Mouse (Mus musculus) MEL (cell line): ENCODE data around the gene Mpi.

Experiments
- CHD2 ChIP-seq: IDR thresholded peaks from 2 replicates; pipeline ENCODE4 v1.6.1; 2011; ENCODE audit warnings: low read length, improper control_type of control experiment
- CTCF ChIP-seq, 3 experiments: IDR thresholded peaks in 2 of 3; conservative IDR thresholded peaks in 1 of 3; 2 replicates each; pipeline ENCODE4 v1.5.1; 2011 to 2012; ENCODE audit warnings: low read length in 3 of 3, low read depth in 2 of 3, mild to moderate bottlenecking in 2 of 3, improper control_type of control experiment in 1 of 3, inconsistent platforms in 1 of 3, mixed read lengths in 1 of 3, moderate library complexity in 1 of 3; ENCODE audit not compliant: control insufficient read depth in 1 of 3, insufficient read depth in 1 of 3, poor library complexity in 1 of 3, severe bottlenecking in 1 of 3
- EP300 ChIP-seq, 2 experiments: IDR thresholded peaks; 2 replicates each; pipeline ENCODE4 v1.6.1; 2011; ENCODE audit warnings: improper control_type of control experiment in 2 of 2, low read length in 2 of 2, low read depth in 1 of 2, mild to moderate bottlenecking in 1 of 2
- MAFK ChIP-seq: IDR thresholded peaks from 2 replicates; pipeline ENCODE4 v1.6.1; 2011; ENCODE audit warnings: low read depth, mild to moderate bottlenecking, low read length, improper control_type of control experiment, borderline replicate concordance
- POLR2A ChIP-seq, 2 experiments: IDR thresholded peaks; 2 replicates each; pipeline ENCODE4 v1.6.1; 2011 to 2012; ENCODE audit warnings: low read length in 2 of 2, mild to moderate bottlenecking in 2 of 2, control low read depth in 1 of 2, improper control_type of control experiment in 1 of 2, low read depth in 1 of 2, moderate library complexity in 1 of 2; ENCODE audit not compliant: control insufficient read depth in 1 of 2, insufficient read depth in 1 of 2, poor library complexity in 1 of 2
- POLR2AphosphoS2 ChIP-seq: IDR thresholded peaks from 2 replicates; pipeline ENCODE4 v1.6.1; 2011; ENCODE audit warnings: low read length, improper control_type of control experiment
- TAL1 ChIP-seq: IDR thresholded peaks from 2 replicates; pipeline ENCODE4 v1.6.1; 2012; ENCODE audit warnings: mild to moderate bottlenecking, inconsistent platforms, low read length, moderate library complexity, mixed read lengths
- USF1 ChIP-seq: IDR thresholded peaks from 2 replicates; pipeline ENCODE4 v1.6.1; 2014; ENCODE audit warnings: low read depth, mild to moderate bottlenecking, inconsistent platforms, low read length, improper control_type of control experiment, moderate library complexity
- USF2 ChIP-seq, 2 experiments: IDR thresholded peaks; 2 replicates each; pipeline ENCODE4 v1.6.1; 2011 to 2012; ENCODE audit warnings: improper control_type of control experiment in 2 of 2, low read length in 2 of 2, borderline replicate concordance in 1 of 2, inconsistent platforms in 1 of 2, low read depth in 1 of 2, mild to moderate bottlenecking in 1 of 2; ENCODE audit not compliant: insufficient read depth in 1 of 2

GRCm38 (mm10) chr9:57553119-57553518, 556 bp upstream of the Mpi start:
- TF ChIP-seq USF1, result no peak
- TF ChIP-seq EP300 (IDR thresholded peaks at IDR 0.05; ENCODE audit: low read depth in 1 of 2, low read length in 2 of 2), result no peak
- no peak for TF ChIP-seq MAFK
- no peak for TF ChIP-seq CTCF (IDR thresholded peaks at IDR 0.05 in 2 of 3, conservative IDR thresholded peaks at IDR 0.05 in 1 of 3; ENCODE audit: control insufficient read depth in 1 of 3, insufficient read depth in 1 of 3, low read depth in 2 of 3, low read length in 3 of 3, poor library complexity in 1 of 3, severe bottlenecking in 1 of 3)
- TF ChIP-seq TAL1, result no peak
- TF ChIP-seq USF2 (IDR thresholded peaks at IDR 0.05; ENCODE audit: borderline replicate concordance in 1 of 2, insufficient read depth in 1 of 2, low read depth in 1 of 2, low read length in 2 of 2), result no peak
- no peak for TF ChIP-seq CHD2
- no peak for TF ChIP-seq POLR2A (IDR thresholded peaks at IDR 0.05; ENCODE audit: control insufficient read depth in 1 of 2, insufficient read depth in 1 of 2, low read depth in 1 of 2, low read length in 2 of 2, poor library complexity in 1 of 2)
- TF ChIP-seq POLR2AphosphoS2, result no peak
